Comparison of ENCODE assay signal across 21 mouse cellular contexts in the genomic region with DNA sequence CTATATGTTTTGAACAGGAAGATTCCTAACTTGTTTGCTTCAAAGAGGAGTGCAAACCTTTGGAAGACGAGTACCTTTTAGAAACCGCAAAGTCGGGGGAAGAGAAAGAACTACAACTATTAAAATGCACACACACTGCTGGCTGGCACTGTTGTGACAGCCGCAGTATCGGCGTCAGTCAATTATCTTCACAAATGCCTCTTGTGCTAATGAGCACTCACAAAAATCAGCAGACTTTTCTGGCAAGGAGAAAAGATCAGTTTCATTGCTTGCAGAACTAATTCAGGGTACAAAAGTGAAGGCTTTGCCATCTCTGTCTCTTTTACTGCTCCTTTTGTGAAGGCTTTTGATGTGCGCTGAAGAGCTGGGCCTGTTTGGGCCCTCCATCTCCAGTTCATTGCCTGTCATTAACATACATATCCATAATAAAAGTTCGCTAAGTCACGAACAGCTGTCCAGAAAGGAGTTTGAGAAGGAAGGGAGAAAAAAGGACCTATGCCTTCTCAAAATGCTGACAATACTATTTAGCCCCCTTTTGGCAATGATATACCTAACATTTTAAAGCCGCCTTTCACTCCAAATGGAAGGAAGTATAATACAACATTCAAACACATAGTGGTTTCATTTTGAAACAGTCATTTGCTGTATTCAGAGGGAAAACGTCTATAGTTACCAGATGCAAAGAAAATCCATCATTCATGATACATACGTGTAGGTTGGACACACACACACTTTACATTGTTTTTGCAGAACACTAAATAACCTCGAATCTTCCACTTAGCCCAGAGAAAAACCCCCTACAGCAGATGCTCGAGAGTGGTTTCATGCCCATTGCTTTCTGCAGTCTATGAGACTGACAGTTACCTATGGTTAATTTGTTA.
A peak's percentile ranks its signal among the peaks of the same experiment; 100 is the strongest.
DNase-seq lines count a peak whose midpoint lies in the region; ATAC-seq and TF ChIP-seq lines count a peak whose summit lies in the region.
"Had no signal": no experiment of that assay in that cellular context is flagged by ENCODE, and none has a peak within 500 bp of the region (broad histone marks: within the 10 kb centered on the region; RNA-seq: fewer than 3 reads in every experiment).

No protein-coding gene starts in this region.

- DNase-seq in hindbrain, embryonic 11.5 days (ENCODE audit: low spot score), result peak; percentile 38
- no peak for DNase-seq in ES-E14 (ENCODE audit: low read depth, low spot score)
- DNase-seq in embryo, embryonic 11 days, result peak; percentile 34
- no peak for DNase-seq in hindbrain, embryonic 14.5 days (ENCODE audit: low spot score)
- no peak for DNase-seq in kidney, adult 11 months
- DNase-seq in frontal cortex, postnatal 14 days (ENCODE audit: low spot score in 2 of 2), result no peak
- DNase-seq in kidney, postnatal 10 days, result no peak
- DNase-seq: adrenal gland, postnatal 10 days; B cell, adult 2 months; cerebellum, postnatal 36 days; kidney, adult 9 months; thymus, adult 18-20 months had no signal

- in situ Hi-C loops in ES-E14 (cut with MboI; ENCODE audit: low sequenced_read_pairs in 2 of 2, unreplicated experiment in 2 of 2), result no loop called here

- no peaks in the 10 kb centered on the region for H3K9me3 ChIP-seq in hindbrain, embryonic 11.5 days (ENCODE audit: control insufficient read depth, low read length)
- no peaks in the 10 kb centered on the region for H3K9me3 ChIP-seq in hindbrain, embryonic 13.5 days
- no peaks in the 10 kb centered on the region for H3K9me3 ChIP-seq in ES-E14 (ENCODE audit: control insufficient read depth, insufficient read depth, low read depth, low read length)
- no peaks in the 10 kb centered on the region for H3K9me3 ChIP-seq in hindbrain, embryonic 14.5 days (ENCODE audit: control insufficient read depth, low read length)
- H3K9me3 ChIP-seq: G1E; heart, embryonic 15.5 days; hindbrain, embryonic 15.5 days; limb, embryonic 12.5 days had no signal

- H3K9ac ChIP-seq in hindbrain, embryonic 11.5 days (ENCODE audit: low read depth, low read length), result no peak overlapping the region
- no peak overlapping the region for H3K9ac ChIP-seq in hindbrain, embryonic 13.5 days
- H3K9ac ChIP-seq in ES-E14 (ENCODE audit: insufficient read depth, low read depth, low read length, poor library complexity, severe bottlenecking), result no peak overlapping the region
- H3K9ac ChIP-seq in hindbrain, embryonic 14.5 days, result no peak overlapping the region
- H3K9ac ChIP-seq: heart, embryonic 15.5 days; hindbrain, embryonic 15.5 days; limb, embryonic 12.5 days; liver, embryonic 14.5 days had no signal

- H3K4me3 ChIP-seq in hindbrain, embryonic 11.5 days (ENCODE audit: low read depth, low read length), result no peak overlapping the region
- H3K4me3 ChIP-seq in hindbrain, embryonic 13.5 days, result no peak overlapping the region
- no peak overlapping the region for H3K4me3 ChIP-seq in ES-E14 (ENCODE audit: insufficient read depth in 1 of 2, low read depth in 1 of 2, low read length in 2 of 2, poor library complexity in 1 of 2, severe bottlenecking in 1 of 2)
- H3K4me3 ChIP-seq in hindbrain, embryonic 14.5 days (replicated peaks; ENCODE audit: low read length), result no peak overlapping the region
- H3K4me3 ChIP-seq: heart, embryonic 15.5 days; hindbrain, embryonic 15.5 days; layer of hippocampus, adult 2 months; left cerebral cortex, adult 2 months; limb, embryonic 12.5 days had no signal

- peak; percentile 68 for ATAC-seq in hindbrain, embryonic 11.5 days (ENCODE audit: low FRiP score)
- ATAC-seq in hindbrain, embryonic 13.5 days (ENCODE audit: low FRiP score), result no peak
- ATAC-seq in hindbrain, embryonic 14.5 days (ENCODE audit: low FRiP score), result peak; percentile 46; the same call in 1 of the 2 replicates
- ATAC-seq: lung, postnatal 0 days had no signal

- no peak overlapping the region for H3K27ac ChIP-seq in hindbrain, embryonic 11.5 days (ENCODE audit: low read depth, low read length)
- H3K27ac ChIP-seq in hindbrain, embryonic 13.5 days, result no peak overlapping the region
- no peak overlapping the region; the same call in 1 of the 2 replicates for H3K27ac ChIP-seq in ES-E14 (ENCODE audit: insufficient read depth, low read depth, low read length, poor library complexity, severe bottlenecking)
- H3K27ac ChIP-seq in hindbrain, embryonic 14.5 days, result no peak overlapping the region
- H3K27ac ChIP-seq: heart, embryonic 15.5 days; hindbrain, embryonic 15.5 days; layer of hippocampus, adult 2 months; left cerebral cortex, adult 2 months; limb, embryonic 12.5 days; liver, embryonic 14.5 days had no signal

- H3K27me3 ChIP-seq in hindbrain, embryonic 11.5 days (ENCODE audit: control insufficient read depth, insufficient read depth, low read length), result peaks cover 31% of the 10 kb centered on the region
- H3K27me3 ChIP-seq in hindbrain, embryonic 13.5 days, result peaks cover 88% of the 10 kb centered on the region
- H3K27me3 ChIP-seq in hindbrain, embryonic 14.5 days (ENCODE audit: control insufficient read depth, insufficient read depth, low read length), result peaks cover 92% of the 10 kb centered on the region
- H3K27me3 ChIP-seq: heart, embryonic 15.5 days had no signal

- H3K36me3 ChIP-seq in hindbrain, embryonic 11.5 days (ENCODE audit: control insufficient read depth, insufficient read depth, low read length), result no peaks in the 10 kb centered on the region
- no peaks in the 10 kb centered on the region for H3K36me3 ChIP-seq in hindbrain, embryonic 13.5 days
- no peaks in the 10 kb centered on the region for H3K36me3 ChIP-seq in ES-E14 (ENCODE audit: control insufficient read depth, insufficient read depth, low read length, poor library complexity, severe bottlenecking)
- H3K36me3 ChIP-seq in hindbrain, embryonic 14.5 days (replicated peaks; ENCODE audit: control insufficient read depth, insufficient read depth), result no peaks in the 10 kb centered on the region
- H3K36me3 ChIP-seq: G1E; heart, embryonic 15.5 days; hindbrain, embryonic 15.5 days; limb, embryonic 12.5 days had no signal

- no peak overlapping the region for H3K4me2 ChIP-seq in hindbrain, embryonic 11.5 days (replicated peaks; ENCODE audit: low read depth, low read length)
- H3K4me2 ChIP-seq in hindbrain, embryonic 13.5 days, result no peak overlapping the region
- H3K4me2 ChIP-seq in hindbrain, embryonic 14.5 days (replicated peaks), result no peak overlapping the region
- H3K4me2 ChIP-seq: hindbrain, embryonic 15.5 days had no signal

- WGBS in hindbrain, embryonic 11.5 days, result 18% methylated on average over 14 of the region's 14 CpGs
- 15% methylated on average over 14 of the region's 14 CpGs for WGBS in hindbrain, embryonic 13.5 days
- WGBS in hindbrain, embryonic 14.5 days, result 12% methylated on average over 14 of the region's 14 CpGs

- no peaks in the 10 kb centered on the region for H3K4me1 ChIP-seq in hindbrain, embryonic 11.5 days (replicated peaks; ENCODE audit: control insufficient read depth, insufficient read depth, low read length)
- H3K4me1 ChIP-seq in hindbrain, embryonic 13.5 days (replicated peaks), result peaks cover 17% of the 10 kb centered on the region
- H3K4me1 ChIP-seq in ES-E14 (ENCODE audit: control insufficient read depth in 2 of 2, insufficient read depth in 2 of 2, low read length in 2 of 2, poor library complexity in 1 of 2), result peaks cover 0 to 19% of the 10 kb centered on the region in 2 experiments; a peak in 3 of 4 replicates
- H3K4me1 ChIP-seq in hindbrain, embryonic 14.5 days (replicated peaks; ENCODE audit: control insufficient read depth, insufficient read depth, low read length), result 0 out of 2 replicates have a peak, but pooled peaks cover 4% of the 10 kb centered on the region
- H3K4me1 ChIP-seq: heart, embryonic 15.5 days had no signal

TF ChIP-seq in ES-E14, 5 proteins besides CTCF, POLR2A, EP300 and RAD21:
- TF ChIP-seq ZC3H11A (IDR thresholded peaks at IDR 0.05; ENCODE audit: borderline replicate concordance, low read depth, low read length) (no peak), ZNF384 (IDR thresholded peaks at IDR 0.05; ENCODE audit: low read depth, low read length) (no peak), CHD2 (IDR thresholded peaks at IDR 0.05; ENCODE audit: low read depth, low read length) (no peak), MAFK (IDR thresholded peaks at IDR 0.05; ENCODE audit: insufficient read depth, low read depth, low read length) (peak; percentile 81), HCFC1 (IDR thresholded peaks at IDR 0.05; ENCODE audit: borderline replicate concordance, insufficient read depth, low read length) (no peak)

Comparison
In these comparisons a context has a peak if more than half of its experiments do, and no peak if none do; other contexts are left out.
1. DNase-seq: peak in hindbrain, embryonic 11.5 days (single experiment) and embryo, embryonic 11 days (single experiment); none in ES-E14 (single experiment), hindbrain, embryonic 14.5 days (single experiment), kidney, adult 11 months (single experiment), frontal cortex, postnatal 14 days (0 of 2) and kidney, postnatal 10 days (single experiment).